Mouse (Mus musculus) thymus, postnatal 14 days (tissue): ENCODE data around the gene Cx3cl1.

Experiments
- DNase-seq: peaks from one replicate; pipeline ENCODE4 v3.0.0; 2021

The Cx3cl1 gene

DNA sequence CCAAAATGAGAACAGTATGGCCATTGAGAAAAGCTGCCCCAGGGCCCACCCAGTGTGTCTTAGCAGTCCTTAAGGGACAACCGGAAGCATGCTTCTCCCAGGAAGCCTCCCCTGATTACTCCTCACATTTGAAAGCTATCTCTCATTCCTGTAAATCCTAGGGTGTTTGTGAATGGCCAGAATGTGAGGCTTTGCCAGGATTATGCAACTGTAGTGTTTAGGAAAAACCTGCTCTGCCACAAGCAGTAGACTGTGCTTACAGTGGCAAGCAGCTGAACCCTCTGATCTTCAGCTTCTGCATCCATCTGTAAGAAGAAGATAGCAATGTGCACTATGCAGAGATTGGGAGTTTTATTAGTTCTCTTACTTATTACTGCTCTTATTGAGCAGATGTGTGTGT lies 2.8 kb downstream of the Cx3cl1 start:
- DNase-seq = no peak

DNA sequence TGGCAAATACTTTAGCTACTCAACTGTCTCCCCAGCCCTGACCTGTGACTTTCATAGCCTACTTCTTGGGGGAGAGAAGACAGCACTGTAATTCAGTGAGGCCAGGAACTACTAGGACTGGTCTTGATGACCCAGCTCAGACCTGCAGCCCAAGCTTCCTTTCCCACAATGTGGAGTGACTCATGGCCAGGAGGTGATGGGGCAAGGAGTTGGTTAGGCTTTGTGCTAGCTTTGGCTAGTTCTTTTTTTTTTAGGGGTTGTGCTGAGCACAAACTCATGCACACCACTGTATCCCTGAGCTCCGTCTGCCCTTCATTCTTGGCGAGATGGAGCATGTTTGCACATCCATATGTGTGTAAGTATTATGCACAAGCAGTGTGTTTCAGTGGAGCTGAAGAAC lies 4.5 kb downstream of the Cx3cl1 start:
- no peak for DNase-seq

DNA sequence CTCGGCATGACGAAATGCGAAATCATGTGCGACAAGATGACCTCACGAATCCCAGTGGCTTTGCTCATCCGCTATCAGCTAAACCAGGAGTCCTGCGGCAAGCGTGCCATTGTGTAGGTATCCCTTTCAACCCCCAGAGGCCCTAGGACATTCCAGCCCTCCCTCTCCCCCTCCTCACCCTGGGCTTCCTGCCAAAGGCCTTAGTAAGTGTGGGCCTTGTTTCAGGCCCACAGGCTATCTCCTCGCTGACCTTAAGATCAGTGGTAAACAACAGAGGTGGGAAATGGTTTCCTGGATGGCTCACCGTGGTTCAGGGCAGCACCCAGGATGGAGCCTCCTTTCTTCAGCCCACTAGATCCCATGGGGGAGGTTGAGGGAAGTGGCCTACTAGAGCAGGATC lies 6.2 kb downstream of the Cx3cl1 start:
- DNase-seq = no peak

DNA sequence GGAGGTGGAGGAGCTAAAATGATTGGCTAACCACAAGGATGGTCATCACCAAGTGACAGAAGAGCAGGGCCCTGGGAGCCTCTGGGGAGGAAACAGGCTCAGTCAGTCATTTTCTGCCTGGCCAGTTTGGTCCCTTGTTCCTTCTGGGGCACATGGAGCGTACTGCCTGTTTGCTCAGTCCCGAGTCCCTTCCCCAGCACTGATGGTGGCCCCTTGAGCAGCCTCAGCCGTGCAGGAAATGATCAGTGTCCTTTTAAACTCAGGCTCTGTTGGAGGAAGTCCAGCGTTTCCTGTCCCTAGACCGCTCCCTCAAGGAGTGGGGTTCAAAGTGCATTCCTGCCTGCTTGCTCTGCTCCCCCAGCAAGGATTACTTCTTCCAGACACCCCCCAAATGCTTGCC lies 6.7 kb downstream of the Cx3cl1 start:
- DNase-seq = no peak

DNA sequence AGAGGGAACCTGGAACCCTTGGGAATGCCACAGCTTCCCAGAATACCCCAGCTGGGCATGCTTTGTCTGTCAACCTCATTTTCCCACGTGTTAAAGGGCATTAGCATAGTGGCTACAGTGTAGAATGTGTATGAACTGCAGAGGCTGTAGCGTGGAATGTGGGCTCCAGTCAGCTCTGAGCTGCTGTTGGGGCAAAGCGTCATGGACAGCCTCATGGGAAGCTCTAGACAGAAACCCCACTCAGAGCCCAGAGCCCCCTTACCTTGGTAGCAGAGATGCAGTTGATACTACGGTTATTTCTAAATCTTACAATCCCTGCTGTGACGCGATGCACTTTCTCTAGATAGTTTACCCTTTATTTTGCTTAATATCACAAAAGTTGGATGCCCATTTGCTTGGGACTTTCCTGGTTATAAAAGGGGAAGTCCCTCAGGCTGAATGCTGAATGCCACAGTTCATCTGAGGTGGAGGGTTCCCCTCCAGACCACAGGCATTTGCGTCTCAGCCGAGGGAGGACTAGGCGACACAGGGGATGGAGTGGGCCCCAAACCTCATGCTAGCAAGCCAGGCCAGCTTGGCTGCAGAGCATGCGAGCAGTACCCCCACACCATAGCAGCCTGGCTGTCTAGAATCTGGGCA lies 7.2 kb downstream of the Cx3cl1 start:
- DNase-seq = no peak

DNA sequence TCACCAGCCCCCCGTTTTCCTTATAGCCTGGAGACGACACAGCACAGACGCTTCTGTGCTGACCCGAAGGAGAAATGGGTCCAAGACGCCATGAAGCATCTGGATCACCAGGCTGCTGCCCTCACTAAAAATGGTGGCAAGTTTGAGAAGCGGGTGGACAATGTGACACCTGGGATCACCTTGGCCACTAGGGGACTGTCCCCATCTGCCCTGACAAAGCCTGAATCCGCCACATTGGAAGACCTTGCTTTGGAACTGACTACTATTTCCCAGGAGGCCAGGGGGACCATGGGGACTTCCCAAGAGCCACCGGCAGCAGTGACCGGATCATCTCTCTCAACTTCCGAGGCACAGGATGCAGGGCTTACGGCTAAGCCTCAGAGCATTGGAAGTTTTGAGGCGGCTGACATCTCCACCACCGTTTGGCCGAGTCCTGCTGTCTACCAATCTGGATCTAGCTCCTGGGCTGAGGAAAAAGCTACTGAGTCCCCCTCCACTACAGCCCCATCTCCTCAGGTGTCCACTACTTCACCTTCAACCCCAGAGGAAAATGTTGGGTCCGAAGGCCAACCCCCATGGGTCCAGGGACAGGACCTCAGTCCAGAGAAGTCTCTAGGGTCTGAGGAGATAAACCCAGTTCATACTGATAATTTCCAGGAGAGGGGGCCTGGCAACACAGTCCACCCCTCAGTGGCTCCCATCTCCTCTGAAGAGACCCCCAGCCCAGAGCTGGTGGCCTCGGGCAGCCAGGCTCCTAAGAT lies 7.9 kb downstream of the Cx3cl1 start:
- no peak for DNase-seq

DNA sequence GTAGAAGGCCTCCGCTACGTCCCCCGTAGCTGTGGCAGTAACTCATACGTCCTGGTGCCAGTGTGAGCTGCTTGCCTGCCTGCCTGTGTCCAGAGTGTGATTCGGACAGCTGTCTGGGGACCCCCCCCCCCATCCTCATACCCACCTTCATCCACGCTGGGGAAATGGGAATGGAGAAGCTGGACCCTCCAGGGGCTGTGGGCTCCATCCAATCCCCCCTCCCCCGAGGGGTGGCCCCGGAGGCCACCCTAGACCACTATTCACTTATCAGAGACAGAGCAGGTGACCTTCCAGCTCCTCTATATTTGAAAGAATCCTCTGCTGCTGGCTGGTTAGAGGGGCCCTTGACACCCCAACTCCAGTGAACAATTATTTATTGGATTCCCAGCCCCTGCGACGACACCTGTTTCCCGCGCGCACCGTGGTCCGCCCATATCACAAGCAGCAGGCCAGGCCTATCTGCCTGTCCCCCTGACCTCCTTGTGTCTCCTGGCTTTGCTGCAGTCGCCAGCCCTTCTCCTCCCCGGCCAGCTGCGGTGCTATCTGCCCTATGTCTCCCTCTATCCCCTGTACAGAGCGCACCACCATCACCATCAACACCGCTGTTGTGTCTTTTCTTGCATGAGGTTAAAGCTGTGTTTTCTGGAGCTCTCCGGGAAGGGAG lies 8.8 kb downstream of the Cx3cl1 start:
- no peak for DNase-seq

DNA sequence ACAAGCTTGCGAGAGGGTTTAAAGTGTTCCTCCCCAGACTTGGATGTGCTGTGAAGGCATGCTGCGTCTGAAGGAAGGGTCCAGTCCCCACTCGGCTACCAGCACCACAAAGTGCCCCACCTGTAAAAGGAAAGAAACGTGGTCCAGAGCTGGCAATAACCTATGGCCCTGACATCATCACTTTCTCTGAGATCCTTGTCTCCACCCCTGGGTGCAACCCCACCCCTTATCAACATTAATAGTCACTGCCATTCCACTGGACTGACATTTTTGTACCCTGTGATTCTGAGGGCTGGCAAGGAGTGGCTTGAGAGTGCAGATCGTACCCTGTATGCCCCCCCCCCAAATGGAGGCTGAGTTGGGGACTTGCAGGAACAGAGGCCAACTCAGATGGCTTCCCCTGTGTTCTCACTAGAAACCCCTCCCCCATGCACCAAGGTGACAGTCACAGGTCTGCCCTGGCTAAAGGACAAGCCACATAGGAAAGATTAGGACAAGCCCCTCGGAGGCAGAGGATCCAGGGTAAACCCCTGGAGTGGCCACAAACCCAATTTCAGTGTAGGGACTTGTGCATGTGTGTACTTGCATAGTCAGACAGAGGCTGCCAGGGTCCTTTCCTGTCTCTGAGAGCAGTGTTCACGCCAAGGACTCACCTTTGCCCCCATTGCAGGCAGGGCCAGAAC lies 9.5 kb downstream of the Cx3cl1 start:
- no peak for DNase-seq

DNA sequence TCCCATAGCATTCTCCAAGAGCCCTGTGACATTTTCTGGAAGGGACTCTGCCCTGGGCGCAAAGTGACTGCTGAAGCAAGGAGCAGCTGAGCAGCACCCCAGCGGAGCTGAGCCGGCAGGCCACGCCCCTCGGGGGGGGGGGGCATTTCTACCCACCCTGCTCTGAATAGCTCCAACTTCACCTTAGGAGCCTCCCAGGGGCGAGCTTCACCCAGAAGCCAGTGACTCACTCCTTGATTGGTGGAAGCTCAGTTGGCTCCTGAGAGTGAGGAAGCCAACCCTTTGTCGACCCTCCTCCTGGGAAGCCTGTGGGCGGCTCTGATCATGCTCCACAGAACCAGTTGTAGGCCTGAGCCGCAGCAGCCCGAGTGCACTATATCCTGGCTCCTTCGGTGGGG lies 10.0 kb downstream of the Cx3cl1 start:
- no peak for DNase-seq

DNA sequence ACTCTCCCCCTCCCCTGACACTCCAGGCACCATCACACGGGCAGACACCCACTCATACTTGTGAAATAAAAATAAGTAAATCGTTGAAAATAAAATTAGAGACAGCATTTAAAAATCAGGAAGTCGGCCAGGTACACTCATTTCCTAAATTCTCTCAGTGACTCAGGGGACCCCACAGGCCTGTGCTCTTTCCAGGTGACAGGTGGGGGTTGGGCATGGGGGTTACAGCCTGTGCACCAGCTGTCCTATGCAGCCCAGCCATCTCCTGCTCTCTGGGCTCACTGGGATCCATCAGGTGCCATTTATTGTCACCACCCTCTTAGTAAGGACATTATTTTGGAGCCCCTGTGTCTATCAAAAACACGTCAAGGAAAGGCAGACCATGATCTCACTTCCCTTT lies 12.1 kb downstream of the Cx3cl1 start:
- no peak for DNase-seq

DNA sequence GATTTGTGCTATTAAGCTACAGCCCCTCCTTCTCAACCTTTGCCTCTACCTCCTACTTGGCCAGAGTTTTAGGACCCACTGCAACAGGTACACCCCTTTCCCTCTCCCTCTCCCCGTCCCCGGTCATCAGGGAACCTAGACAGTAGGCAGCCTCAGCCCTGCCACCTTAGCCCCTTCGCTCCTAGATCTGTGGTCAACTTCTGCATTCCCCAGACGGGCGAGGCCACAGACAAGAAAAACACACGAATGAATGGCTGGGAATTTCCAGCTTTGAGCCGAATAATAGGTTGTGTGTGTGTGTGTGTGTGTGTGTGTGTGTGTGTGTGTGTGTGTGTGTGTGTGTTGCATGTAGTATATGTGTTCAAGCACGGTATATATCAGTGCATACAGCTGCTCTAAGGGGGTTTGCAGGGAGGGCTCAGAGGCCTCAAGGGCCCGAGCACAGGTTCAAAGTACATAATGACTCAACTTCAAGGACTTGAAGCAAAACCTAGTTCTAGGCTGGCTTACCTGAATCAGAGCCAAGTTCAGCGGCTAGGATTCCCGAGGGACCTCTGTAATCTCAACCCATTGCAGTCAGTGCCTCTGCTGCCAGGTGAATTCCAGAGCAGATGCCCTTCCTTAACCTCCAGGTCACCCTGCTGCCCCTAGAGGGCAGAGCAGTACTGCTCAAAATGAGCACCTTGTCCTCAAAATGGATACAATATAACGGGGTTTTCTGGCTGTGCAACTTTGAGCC lies 13.6 kb downstream of the Cx3cl1 start:
- DNase-seq = peak; percentile 53

DNA sequence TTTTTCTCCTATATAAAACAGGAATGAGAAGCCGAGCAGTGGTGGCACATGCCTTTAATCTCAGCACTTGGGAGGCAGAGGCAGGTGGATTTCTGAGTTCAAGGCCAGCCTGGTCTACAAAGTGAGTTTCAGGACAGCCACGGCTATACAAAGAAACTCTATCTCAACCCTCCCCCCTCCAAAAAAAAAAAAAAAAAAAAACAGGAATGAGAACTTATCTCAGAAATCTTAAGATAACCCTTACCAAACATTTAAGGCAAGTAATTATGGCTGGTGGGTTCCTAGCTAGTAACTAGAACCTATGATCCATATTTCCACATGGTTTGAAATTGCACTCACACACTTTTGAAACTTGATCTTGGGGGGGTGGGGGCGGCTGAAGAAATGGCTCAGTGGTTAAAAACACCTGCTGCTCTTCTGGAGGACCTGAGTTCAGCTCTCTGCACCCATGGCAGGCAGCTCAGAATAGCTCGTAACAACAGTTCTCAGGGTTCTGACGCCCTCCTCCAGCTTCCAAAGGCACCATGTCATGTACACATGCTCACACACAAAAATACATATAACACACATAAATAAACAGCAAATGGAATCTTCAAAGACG lies 14.3 kb downstream of the Cx3cl1 start:
- DNase-seq = no peak

DNA sequence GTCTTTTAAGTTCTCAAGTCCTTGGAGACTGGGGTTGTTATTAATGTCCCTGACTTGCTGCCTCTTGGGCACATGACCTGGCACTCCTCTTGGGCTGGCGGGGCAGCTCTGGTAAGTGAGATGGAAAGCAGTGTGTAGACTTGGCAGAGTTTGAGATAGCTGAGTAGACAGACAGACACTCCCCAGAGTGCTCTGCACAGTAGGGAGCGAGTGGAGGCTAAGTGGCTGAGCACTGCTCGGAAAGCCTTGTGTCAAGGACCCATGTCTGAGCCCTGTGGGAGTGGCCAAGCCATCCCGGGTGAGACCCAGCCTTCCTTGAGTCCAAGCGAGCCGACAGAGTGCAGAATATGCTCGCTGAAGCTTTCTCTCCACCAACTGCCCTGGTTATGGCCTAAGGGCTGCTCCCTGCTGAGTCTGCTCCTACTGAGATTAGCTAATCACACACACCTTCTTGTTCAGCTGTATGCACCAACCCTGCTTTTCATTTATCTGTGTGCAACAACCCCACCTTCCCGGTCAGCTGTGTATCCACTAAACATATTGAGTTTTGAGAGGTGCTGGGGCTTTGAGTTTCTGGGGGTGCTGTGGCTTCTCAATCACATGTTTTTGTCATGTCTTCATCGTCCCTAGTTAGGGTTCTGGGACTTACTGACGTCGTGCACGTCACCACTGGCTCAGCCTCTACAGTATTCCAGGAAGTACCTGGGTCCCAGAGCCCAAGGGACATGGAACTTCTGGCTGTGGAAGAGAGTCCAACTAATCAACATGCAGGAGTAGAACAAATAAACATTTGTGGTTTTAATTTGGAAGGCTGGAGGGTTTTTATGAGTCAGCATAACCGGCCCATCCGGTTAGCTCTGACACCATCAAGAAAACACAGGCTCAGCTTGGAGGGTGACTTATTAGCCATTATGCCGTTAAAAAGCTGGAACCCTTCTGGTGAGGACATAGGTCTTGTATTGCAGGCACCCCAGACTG lies 16.0 kb downstream of the Cx3cl1 start:
- DNase-seq = no peak

DNA sequence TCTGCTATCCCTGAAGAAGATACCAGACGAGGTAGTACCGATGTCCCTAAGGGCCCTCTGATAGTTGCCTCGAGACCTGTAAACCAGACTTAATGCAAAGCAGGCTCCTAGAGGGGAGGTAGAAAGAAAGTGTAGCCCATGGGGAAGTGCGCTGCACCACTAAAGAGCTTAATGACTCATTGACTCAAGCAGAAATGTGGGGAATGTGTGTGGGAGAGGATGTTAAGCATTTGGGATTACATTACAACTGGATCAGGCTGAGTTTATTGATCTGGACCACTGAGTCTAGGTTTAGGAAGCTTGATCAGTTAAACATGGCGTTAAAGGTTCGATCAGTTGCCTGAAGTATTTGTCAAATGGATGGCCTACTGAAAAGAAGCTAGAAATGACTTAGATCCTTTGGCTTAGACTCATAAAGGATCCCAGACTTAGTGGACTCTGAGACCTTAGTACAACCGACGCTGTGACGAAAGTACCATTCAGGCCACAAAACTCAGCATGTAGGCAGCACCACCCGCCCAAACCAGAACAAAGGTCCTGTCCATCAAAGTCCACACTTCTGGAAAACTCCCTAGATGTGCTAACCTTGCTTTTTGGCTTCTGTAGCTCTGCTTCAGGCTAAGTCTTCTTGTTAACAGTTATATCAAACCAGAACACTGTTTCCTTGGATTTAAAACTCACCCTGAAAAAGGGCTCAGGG lies 17.6 kb downstream of the Cx3cl1 start:
- no peak for DNase-seq

DNA sequence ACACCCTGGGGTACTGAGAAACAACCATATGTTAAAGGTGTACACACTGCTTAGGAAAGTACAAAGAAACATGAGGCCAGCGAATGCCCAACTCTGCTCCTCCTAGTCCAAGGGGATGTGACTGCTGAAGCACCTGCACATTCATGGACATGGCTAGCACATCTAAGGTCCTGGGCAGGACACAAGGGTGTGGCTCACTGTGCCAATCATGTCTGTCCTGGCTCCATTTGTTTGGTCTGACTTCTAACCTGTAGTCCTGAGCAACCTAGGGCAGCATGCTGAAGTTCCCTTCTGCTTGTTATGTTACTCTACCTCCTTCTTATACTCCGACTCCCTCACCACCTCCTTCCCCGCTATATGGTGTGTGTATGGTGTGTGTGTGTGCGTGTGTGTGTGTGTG lies 22.6 kb downstream of the Cx3cl1 start:
- DNase-seq = no peak

DNA sequence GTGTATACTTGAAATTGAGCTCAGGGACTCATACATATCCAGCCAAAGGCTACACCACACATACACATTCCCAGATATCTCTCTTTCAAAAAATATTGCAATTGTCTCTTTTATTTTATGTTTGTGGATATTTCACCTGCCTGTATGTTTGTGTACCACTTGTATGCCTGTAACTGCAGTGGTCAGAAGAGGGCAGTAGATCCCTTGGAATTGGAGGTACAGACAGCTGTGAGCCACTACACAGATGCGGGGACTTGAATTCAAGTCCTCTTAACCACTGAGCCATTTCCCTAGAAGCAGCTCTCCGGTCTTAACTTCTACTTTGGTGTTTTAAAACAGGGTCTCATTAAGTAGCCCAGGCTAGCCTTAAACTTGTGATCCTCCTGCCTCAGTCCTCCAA lies 23.0 kb downstream of the Cx3cl1 start:
- no peak for DNase-seq

DNA sequence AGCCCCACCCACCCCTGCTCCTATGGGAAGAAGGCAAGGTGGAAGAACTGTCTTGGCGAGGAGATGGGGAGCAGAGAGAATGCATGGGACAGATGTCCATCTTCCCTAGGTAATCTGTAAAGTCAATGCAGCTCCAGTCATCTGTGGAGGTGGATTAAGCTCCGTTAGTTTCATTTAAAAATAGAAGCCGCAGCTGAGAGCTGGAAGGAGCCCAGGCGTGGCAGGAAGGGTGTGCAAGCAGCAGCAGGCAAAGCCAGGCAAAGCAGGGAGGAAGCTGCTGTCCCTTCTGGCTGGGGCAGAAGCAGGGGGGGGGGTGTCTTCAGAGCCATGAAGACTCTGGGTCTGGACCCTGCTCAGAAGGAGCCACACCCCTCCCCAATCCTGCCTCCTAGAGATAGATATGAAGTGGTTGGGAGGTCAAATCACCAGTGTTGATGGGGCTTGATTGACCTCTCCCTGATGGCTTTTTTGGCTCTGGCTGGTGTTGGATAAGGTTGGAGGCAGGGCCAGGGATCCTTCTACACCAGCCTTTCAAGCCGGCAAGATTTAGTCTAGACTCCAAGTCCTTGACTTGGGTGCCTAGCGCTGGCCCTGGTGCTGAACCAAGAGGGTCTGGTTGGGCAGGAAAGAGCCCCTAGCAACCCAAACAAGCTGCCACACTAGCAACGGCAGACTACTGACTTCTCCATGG lies 28.6 kb downstream of the Cx3cl1 start:
- DNase-seq = peak; percentile 26

DNA sequence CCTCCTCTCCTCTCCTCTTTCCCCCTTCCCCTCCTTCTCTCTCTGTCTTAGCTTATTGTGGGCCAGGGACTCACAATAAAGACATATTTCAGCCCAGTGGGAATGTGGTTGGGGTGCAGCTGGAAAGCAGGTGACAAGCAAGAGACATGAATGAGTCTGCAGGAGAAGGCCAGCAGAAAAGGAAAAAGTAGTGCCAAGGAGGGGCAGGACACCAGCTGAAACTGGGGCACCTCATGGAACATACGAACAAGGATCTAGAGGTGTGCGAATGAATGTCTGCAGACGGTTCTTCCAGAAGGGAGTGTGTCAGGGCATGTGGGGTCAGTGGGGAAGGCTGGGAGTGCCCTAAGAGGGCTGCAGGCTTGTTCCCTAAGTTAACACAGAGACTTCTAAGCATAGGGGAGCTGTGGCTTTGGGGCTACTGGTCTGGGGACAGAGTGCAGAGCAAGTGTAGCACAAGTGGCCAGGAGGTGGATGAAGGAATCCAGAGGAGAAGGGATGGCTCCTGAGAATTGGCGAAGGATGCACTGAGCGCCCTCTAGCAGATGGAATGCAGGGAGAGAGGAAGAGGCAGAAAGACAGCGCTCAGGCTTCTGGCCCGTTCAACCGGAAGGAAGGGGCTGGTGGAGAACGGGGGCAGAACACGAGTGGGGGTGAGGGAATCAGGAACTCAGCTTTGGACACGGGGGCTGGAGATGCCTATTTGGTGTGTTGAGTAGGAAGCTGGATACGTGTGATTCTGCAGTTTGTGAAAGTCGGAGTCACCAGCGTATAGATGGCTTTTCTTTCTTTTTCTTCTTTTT lies 29.7 kb downstream of the Cx3cl1 start:
- no peak for DNase-seq

DNA sequence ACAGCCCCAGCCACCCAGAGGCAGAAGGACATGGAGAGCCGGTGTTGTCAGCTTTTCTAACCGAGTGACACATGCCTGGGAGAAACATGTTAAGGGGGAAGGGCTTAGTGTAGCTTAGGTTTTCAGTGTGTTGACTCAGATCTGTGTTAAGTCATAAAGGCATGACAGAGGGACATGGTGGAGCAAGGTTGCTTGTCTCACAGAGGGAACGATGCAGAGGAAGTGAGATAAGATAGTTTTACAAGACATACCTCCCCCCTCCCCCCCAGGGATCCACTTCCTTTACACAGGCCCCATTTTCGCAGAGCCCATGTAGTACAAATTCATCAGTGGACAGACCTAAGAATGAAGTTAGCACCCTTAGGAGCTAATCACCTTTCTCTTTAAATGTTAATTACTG lies 30.6 kb downstream of the Cx3cl1 start:
- DNase-seq = no peak
